Mouse (Mus musculus): ENCODE measurements around the gene Actr6.

- no peak for TF ChIP-seq CTCF (IDR thresholded peaks at IDR 0.05 in 2 of 3, conservative IDR thresholded peaks at IDR 0.05 in 1 of 3; ENCODE audit: control insufficient read depth in 1 of 3, insufficient read depth in 1 of 3, low read depth in 2 of 3, low read length in 3 of 3, poor library complexity in 1 of 3, severe bottlenecking in 1 of 3)
- no peak for TF ChIP-seq ZC3H11A (IDR thresholded peaks at IDR 0.05; ENCODE audit: low read depth, low read length)
- no peak for TF ChIP-seq CHD2 (IDR thresholded peaks at IDR 0.05; ENCODE audit: low read length)
- peak; percentile 91 for TF ChIP-seq GATA1 (IDR thresholded peaks at IDR 0.05; ENCODE audit: low read depth, low read length)
- TF ChIP-seq MAZ (IDR thresholded peaks at IDR 0.05; ENCODE audit: low read depth, low read length), result no peak
- TF ChIP-seq EP300 (IDR thresholded peaks at IDR 0.05; ENCODE audit: low read depth in 1 of 2, low read length in 2 of 2), result peak; percentile 86 to 88
- peak; percentile 55 for TF ChIP-seq TAL1 (IDR thresholded peaks at IDR 0.05; ENCODE audit: low read length)
- TF ChIP-seq ETS1 (IDR thresholded peaks at IDR 0.05; ENCODE audit: low read depth, low read length), result peak; percentile 83
- no peak for TF ChIP-seq POLR2A (IDR thresholded peaks at IDR 0.05; ENCODE audit: control insufficient read depth in 1 of 2, insufficient read depth in 1 of 2, low read depth in 1 of 2, low read length in 2 of 2, poor library complexity in 1 of 2)
- no peak; the same call in none of the 2 replicates for TF ChIP-seq MXI1 (IDR thresholded peaks at IDR 0.05; ENCODE audit: low read depth, low read length)
- no peak for TF ChIP-seq MYB (IDR thresholded peaks at IDR 0.05; ENCODE audit: low read depth, low read length)
- no peak for TF ChIP-seq ZKSCAN1 (IDR thresholded peaks at IDR 0.05; ENCODE audit: low read depth, low read length)
These were observed 5.8 kb upstream of the Actr6 start for GRCm38 (mm10) chr10:89737887-89738286.
